Mouse (Mus musculus): ENCODE results near the gene Cisd1. TPM values are rescaled to one million over a fixed set of nuclear protein-coding genes. Genes with fewer than 3 reads are reported as not detected.

Cisd1 gene
- polyA plus RNA-seq, 2 experiments, result 29.9 to 78.2 TPM

- no peak overlapping the region for H3K9ac ChIP-seq (replicated peaks)
- H3K9me3 ChIP-seq (ENCODE audit: control insufficient read depth, low read length), result no peaks in the 10 kb centered on the region
- H3K36me3 ChIP-seq (replicated peaks; ENCODE audit: control insufficient read depth, insufficient read depth, low read depth), result no peaks in the 10 kb centered on the region
- H3K4me3 ChIP-seq (ENCODE audit: insufficient read depth in 1 of 2, low read depth in 2 of 2, low read length in 2 of 2), result no peak overlapping the region
- 45% methylated on average over 16 of the region's 16 CpGs for WGBS (ENCODE audit: insufficient replicate concordance)
- no peak overlapping the region for H3K4me2 ChIP-seq (ENCODE audit: low read depth)
- DNase-seq (ENCODE audit: low read depth in 3 of 3, low spot score in 3 of 3) (no peak), ATAC-seq (ENCODE audit: insufficient read depth) (no peak)
- no peaks in the 10 kb centered on the region for H3K4me1 ChIP-seq (replicated peaks; ENCODE audit: control insufficient read depth in 2 of 2, insufficient read depth in 2 of 2, low read length in 1 of 2)
- H3K27ac ChIP-seq, result no peak overlapping the region
- TF ChIP-seq CTCF (IDR thresholded peaks at IDR 0.05; ENCODE audit: low read depth), result no peak
- no peak for TF ChIP-seq EP300 (IDR thresholded peaks at IDR 0.05; ENCODE audit: low read depth)
- no peaks in the 10 kb centered on the region for H3K27me3 ChIP-seq (ENCODE audit: control insufficient read depth, insufficient read depth, low read length)
These were observed 44.6 kb downstream of the Cisd1 start for GRCm38 (mm10) chr10:71300161-71300560.

GRCm38 (mm10) chr10:71293245-71293644 lies 51.5 kb downstream of the Cisd1 start:
- DNase-seq (ENCODE audit: low read depth in 3 of 3, low spot score in 3 of 3) (no peak), ATAC-seq (ENCODE audit: insufficient read depth) (no peak)
- WGBS (ENCODE audit: insufficient replicate concordance), result 49% methylated on average over 4 of the region's 4 CpGs
- Histone ChIP-seq H3K9me3 (ENCODE audit: control insufficient read depth, low read length) (no peaks in the 10 kb centered on the region), H3K4me3 (ENCODE audit: insufficient read depth in 1 of 2, low read depth in 2 of 2, low read length in 2 of 2) (no peak overlapping the region), H3K9ac (replicated peaks) (no peak overlapping the region), H3K27ac (no peak overlapping the region), H3K36me3 (replicated peaks; ENCODE audit: control insufficient read depth, insufficient read depth, low read depth) (no peaks in the 10 kb centered on the region), H3K4me1 (replicated peaks; ENCODE audit: control insufficient read depth in 2 of 2, insufficient read depth in 2 of 2, low read length in 1 of 2) (peaks cover 0 to 10% of the 10 kb centered on the region in 2 experiments; a peak in 1 of 4 replicates), H3K4me2 (ENCODE audit: low read depth) (no peak overlapping the region), H3K27me3 (ENCODE audit: control insufficient read depth, insufficient read depth, low read length) (no peaks in the 10 kb centered on the region)
- TF ChIP-seq EP300 (IDR thresholded peaks at IDR 0.05; ENCODE audit: low read depth) (no peak), CTCF (IDR thresholded peaks at IDR 0.05; ENCODE audit: low read depth) (no peak)

DNA sequence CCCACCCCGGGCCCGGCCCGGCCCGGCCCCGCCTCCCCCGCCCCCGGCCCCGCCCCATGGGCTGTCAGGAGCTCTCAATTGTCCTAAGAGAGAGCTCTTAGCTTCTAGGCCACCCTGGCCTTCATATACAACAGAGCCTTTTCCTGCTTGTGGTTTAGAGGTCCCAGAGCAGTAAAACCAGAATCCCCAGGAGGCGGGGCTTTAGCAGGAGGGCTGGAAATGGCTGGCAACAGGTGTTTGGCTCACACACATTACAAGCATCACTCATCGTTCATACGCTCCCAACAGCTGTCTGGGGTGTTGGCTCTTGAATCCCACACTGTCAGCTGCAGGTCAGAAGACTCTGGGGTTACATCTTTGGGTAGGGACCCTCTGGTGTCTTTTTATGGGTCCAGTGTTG lies 52.5 kb downstream of the Cisd1 start:
- Histone ChIP-seq H3K4me1 (replicated peaks; ENCODE audit: control insufficient read depth in 2 of 2, insufficient read depth in 2 of 2, low read length in 1 of 2) (peaks cover 0 to 10% of the 10 kb centered on the region in 2 experiments; a peak in 1 of 4 replicates), H3K27me3 (ENCODE audit: control insufficient read depth, insufficient read depth, low read length) (no peaks in the 10 kb centered on the region), H3K36me3 (replicated peaks; ENCODE audit: control insufficient read depth, insufficient read depth, low read depth) (no peaks in the 10 kb centered on the region), H3K9me3 (ENCODE audit: control insufficient read depth, low read length) (no peaks in the 10 kb centered on the region), H3K4me3 (ENCODE audit: insufficient read depth in 1 of 2, low read depth in 2 of 2, low read length in 2 of 2) (no peak overlapping the region), H3K27ac (no peak overlapping the region), H3K4me2 (ENCODE audit: low read depth) (no peak overlapping the region), H3K9ac (replicated peaks) (no peak overlapping the region)
- DNase-seq (ENCODE audit: low read depth in 3 of 3, low spot score in 3 of 3) (no peak), ATAC-seq (ENCODE audit: insufficient read depth) (no peak; the same call in 1 of the 2 replicates)
- WGBS (ENCODE audit: insufficient replicate concordance), result 8% methylated on average over 11 of the region's 11 CpGs
- TF ChIP-seq EP300 (IDR thresholded peaks at IDR 0.05; ENCODE audit: low read depth), result no peak
- no peak for TF ChIP-seq CTCF (IDR thresholded peaks at IDR 0.05; ENCODE audit: low read depth)

DNA sequence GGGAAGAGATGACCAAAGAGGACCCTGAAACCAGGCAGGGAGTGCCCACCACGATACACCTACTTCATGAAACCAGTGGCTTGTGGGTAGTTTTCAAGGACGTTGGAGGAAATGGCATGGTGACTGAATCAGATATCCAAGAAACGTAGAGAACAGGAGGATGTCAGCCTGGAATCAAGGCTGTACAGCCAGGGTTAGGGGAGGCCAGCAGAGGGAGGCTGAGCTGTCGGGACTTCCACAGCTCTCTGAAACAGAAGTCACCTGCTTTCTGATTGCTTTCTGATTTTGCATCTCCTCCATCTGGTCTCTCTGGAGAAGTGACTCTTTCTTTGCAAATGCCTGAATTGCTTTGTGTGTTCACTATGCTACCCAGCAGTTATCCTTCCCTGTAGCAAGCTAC lies 53.0 kb downstream of the Cisd1 start:
- Histone ChIP-seq H3K4me1 (replicated peaks; ENCODE audit: control insufficient read depth in 2 of 2, insufficient read depth in 2 of 2, low read length in 1 of 2) (peaks cover 0 to 10% of the 10 kb centered on the region in 2 experiments; a peak in 1 of 4 replicates), H3K27ac (no peak overlapping the region)
- 3% methylated on average over 4 of the region's 4 CpGs for WGBS (ENCODE audit: insufficient replicate concordance)

GRCm38 (mm10) chr10:71291179-71291661 lies 53.5 kb downstream of the Cisd1 start:
- DNase-seq (ENCODE audit: low read depth in 3 of 3, low spot score in 3 of 3), result no peak
- no peaks in the 10 kb centered on the region for H3K36me3 ChIP-seq (replicated peaks; ENCODE audit: control insufficient read depth, insufficient read depth, low read depth)
- ATAC-seq (ENCODE audit: insufficient read depth), result peak; percentile 53
- H3K27ac ChIP-seq, result no peak overlapping the region
- H3K4me3 ChIP-seq (ENCODE audit: insufficient read depth in 1 of 2, low read depth in 2 of 2, low read length in 2 of 2), result no peak overlapping the region
- no peaks in the 10 kb centered on the region for H3K9me3 ChIP-seq (ENCODE audit: control insufficient read depth, low read length)
- no peaks in the 10 kb centered on the region for H3K27me3 ChIP-seq (ENCODE audit: control insufficient read depth, insufficient read depth, low read length)
- H3K4me2 ChIP-seq (ENCODE audit: low read depth), result no peak overlapping the region
- no peak overlapping the region for H3K9ac ChIP-seq (replicated peaks)
- TF ChIP-seq EP300 (IDR thresholded peaks at IDR 0.05; ENCODE audit: low read depth) (no peak), CTCF (IDR thresholded peaks at IDR 0.05; ENCODE audit: low read depth) (no peak)
- 19% methylated on average over 3 of the region's 3 CpGs for WGBS (ENCODE audit: insufficient replicate concordance)
- peaks cover 0 to 10% of the 10 kb centered on the region in 2 experiments; a peak in 1 of 4 replicates for H3K4me1 ChIP-seq (replicated peaks; ENCODE audit: control insufficient read depth in 2 of 2, insufficient read depth in 2 of 2, low read length in 1 of 2)

More for the DNA sequence above, 53.0 kb downstream of the Cisd1 start:
- Histone ChIP-seq H3K4me3 (ENCODE audit: insufficient read depth in 1 of 2, low read depth in 2 of 2, low read length in 2 of 2) (no peak overlapping the region), H3K9ac (replicated peaks) (no peak overlapping the region), H3K9me3 (ENCODE audit: control insufficient read depth, low read length) (no peaks in the 10 kb centered on the region), H3K4me2 (ENCODE audit: low read depth) (peak overlapping the region; percentile 3; the same call in 1 of the 2 replicates), H3K36me3 (replicated peaks; ENCODE audit: control insufficient read depth, insufficient read depth, low read depth) (no peaks in the 10 kb centered on the region), H3K27me3 (ENCODE audit: control insufficient read depth, insufficient read depth, low read length) (no peaks in the 10 kb centered on the region)
- DNase-seq (ENCODE audit: low read depth in 3 of 3, low spot score in 3 of 3) (no peak), ATAC-seq (ENCODE audit: insufficient read depth) (no peak)
- TF ChIP-seq EP300 (IDR thresholded peaks at IDR 0.05; ENCODE audit: low read depth) (no peak), CTCF (IDR thresholded peaks at IDR 0.05; ENCODE audit: low read depth) (no peak)

Measured in liver, embryonic 14.5 days (tissue).